Mouse (Mus musculus) liver, postnatal 0 days (tissue): Measurements from ENCODE around the gene Slc39a11. TPM values are rescaled to one million over a fixed set of nuclear protein-coding genes. Genes with fewer than 3 reads are reported as not detected.

ENCODE experiments used
- ATAC-seq: fragments of 200-750 bp; cut with Nextera tagmentation; 2 replicates; pipeline ENCODE4 v1.8.0; 2017; ENCODE audit warnings: mild to moderate bottlenecking, moderate library complexity
- DNase-seq: peaks from one replicate; pipeline ENCODE4 v3.0.0-alpha.2; 2016
- H3K27ac ChIP-seq: fragments of 300-500 bp; sonication (generic); 2 replicates; pipeline ENCODE4 v1.5.1; 2014; ENCODE audit warnings: antibody characterized with exemption, moderate library complexity, mild to moderate bottlenecking, low read depth
- H3K27me3 ChIP-seq: fragments of 300-500 bp; sonication (generic); 2 replicates; pipeline ENCODE4 v1.6.1; 2014; ENCODE audit warnings: low read length, control low read depth, mixed read lengths; ENCODE audit not compliant: insufficient read depth
- H3K36me3 ChIP-seq: fragments of 300-500 bp; sonication (generic); replicated peaks from 2 replicates; pipeline ENCODE4 v1.6.1; 2014; ENCODE audit warnings: mild to moderate bottlenecking, control low read depth, low read length, moderate library complexity, mixed read lengths; ENCODE audit not compliant: insufficient read depth
- H3K4me1 ChIP-seq: fragments of 300-500 bp; sonication (generic); 2 replicates; pipeline ENCODE4 v1.6.1; 2014; ENCODE audit warnings: antibody characterized with exemption, mild to moderate bottlenecking, control low read depth; ENCODE audit not compliant: insufficient read depth
- H3K4me2 ChIP-seq: fragments of 300-500 bp; sonication (generic); 2 replicates; pipeline ENCODE4 v1.6.1; 2014; ENCODE audit warnings: low read depth, mild to moderate bottlenecking, low read length, moderate library complexity, mixed read lengths
- H3K4me3 ChIP-seq: fragments of 300-500 bp; sonication (generic); 2 replicates; pipeline ENCODE4 v1.5.1; 2014; ENCODE audit warnings: low read depth, low read length
- H3K9ac ChIP-seq: fragments of 300-500 bp; sonication (generic); replicated peaks from 2 replicates; pipeline ENCODE4 v1.6.1; 2014; ENCODE audit warnings: mild to moderate bottlenecking, moderate library complexity
- H3K9me3 ChIP-seq: fragments of 300-500 bp; sonication (generic); 2 replicates; pipeline ENCODE4 v1.6.1; 2016; ENCODE audit warnings: mild to moderate bottlenecking, control low read depth, low read length, mixed read lengths
- CTCF ChIP-seq: sonication (generic); IDR thresholded peaks from 2 replicates; pipeline ENCODE4 v1.5.1; 2016; ENCODE audit warnings: antibody characterized with exemption, low read depth
- EP300 ChIP-seq: IDR thresholded peaks from 2 replicates; pipeline ENCODE4 v1.6.1; 2016; ENCODE audit warnings: antibody characterized with exemption, low read depth, mild to moderate bottlenecking
- WGBS: fragments of 180-500 bp; shearing (Covaris S2); extraction: QIAGEN DNeasy Blood & Tissue Kit; methylation state at CpG from one replicate; pipeline ENCODE4 v1.1.7; 2014; ENCODE audit not compliant: insufficient replicate concordance; 5-methylcytosine and 5-hydroxymethylcytosine counted together
- polyA plus RNA-seq: library from polyadenylated mRNA; unstranded; fragments of >200 nt; fragmentation: Nextera tagmentation; extraction: Ambion mirVana; gene quantifications from 2 replicates; pipeline ENCODE4 v1.2.1, GENCODE M21; 2015

Slc39a11 gene
- polyA plus RNA-seq, 1 experiment from 2014 or later: 10.9 TPM

DNA sequence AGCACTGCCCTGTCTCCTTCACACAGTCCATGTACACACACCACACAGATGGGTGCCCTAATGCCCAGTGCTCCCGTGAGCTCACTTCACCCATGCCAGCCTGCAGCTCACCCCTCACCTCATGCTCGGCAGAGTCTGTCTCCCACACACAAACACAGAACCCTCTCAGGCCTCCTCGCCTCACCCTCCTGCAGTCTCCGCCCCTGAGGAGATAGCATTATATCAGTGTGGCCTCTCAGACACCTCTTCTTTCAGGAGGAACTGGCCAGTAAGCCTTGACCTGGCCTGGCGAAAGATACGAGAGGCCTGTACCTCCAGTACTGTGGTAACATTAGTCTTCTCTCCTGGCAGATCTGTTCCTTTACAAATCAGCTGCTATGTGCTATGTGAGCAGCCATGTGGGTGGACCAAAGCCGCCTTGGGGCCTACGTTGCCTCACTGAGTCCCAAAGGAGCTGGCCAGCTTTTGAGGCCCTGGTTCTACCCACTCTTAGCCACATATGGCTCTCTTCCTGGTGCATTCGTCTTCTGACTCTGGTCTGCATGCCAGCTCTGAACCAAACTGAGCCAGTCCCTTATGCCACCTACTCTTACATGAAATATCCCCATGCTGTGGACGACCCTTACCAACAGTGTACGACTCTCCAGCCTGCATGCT, 138.8 kb downstream of the Slc39a11 start:
- no peak overlapping the region for H3K9ac ChIP-seq
- DNase-seq (no peak), ATAC-seq (no peak)
- no peaks in the 10 kb centered on the region for H3K4me1 ChIP-seq
- no peaks in the 10 kb centered on the region for H3K9me3 ChIP-seq
- H3K27me3 ChIP-seq: no peaks in the 10 kb centered on the region
- TF ChIP-seq EP300 (no peak), CTCF (no peak)
- no peak overlapping the region for H3K27ac ChIP-seq
- no peak overlapping the region for H3K4me2 ChIP-seq
- no peak overlapping the region for H3K4me3 ChIP-seq
- WGBS: 69% methylated on average over 11 of the region's 11 CpGs
- H3K36me3 ChIP-seq: no peaks in the 10 kb centered on the region

DNA sequence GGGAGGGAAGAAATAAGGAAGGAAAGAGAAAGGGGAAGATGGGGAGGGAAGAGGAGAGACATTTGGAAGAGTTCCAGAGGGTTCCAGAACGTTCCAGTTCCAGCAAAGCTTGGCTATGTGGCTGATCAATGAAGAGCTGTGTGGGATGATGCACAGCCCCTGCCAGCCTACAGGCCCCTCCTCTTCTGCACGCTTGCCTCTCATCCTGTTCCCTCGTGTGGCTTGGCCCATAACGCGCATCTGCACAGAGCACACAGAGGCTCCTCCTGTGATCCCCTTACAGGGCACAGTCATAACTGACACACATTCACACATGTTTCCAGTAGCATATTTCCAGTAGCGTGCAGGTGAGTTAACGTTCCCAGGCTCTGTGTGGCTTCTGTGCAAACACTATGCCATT, 139.6 kb downstream of the Slc39a11 start:
- H3K4me3 ChIP-seq: no peak overlapping the region
- H3K9me3 ChIP-seq: no peaks in the 10 kb centered on the region
- no peak for DNase-seq
- no peaks in the 10 kb centered on the region for H3K4me1 ChIP-seq
- 67% methylated on average over 7 of the region's 7 CpGs for WGBS
- TF ChIP-seq CTCF: no peak
- TF ChIP-seq EP300: no peak
- ATAC-seq: no peak
- H3K36me3 ChIP-seq: no peaks in the 10 kb centered on the region
- H3K27me3 ChIP-seq: no peaks in the 10 kb centered on the region
- no peak overlapping the region for H3K4me2 ChIP-seq
- no peak overlapping the region for H3K9ac ChIP-seq
- no peak overlapping the region for H3K27ac ChIP-seq

DNA sequence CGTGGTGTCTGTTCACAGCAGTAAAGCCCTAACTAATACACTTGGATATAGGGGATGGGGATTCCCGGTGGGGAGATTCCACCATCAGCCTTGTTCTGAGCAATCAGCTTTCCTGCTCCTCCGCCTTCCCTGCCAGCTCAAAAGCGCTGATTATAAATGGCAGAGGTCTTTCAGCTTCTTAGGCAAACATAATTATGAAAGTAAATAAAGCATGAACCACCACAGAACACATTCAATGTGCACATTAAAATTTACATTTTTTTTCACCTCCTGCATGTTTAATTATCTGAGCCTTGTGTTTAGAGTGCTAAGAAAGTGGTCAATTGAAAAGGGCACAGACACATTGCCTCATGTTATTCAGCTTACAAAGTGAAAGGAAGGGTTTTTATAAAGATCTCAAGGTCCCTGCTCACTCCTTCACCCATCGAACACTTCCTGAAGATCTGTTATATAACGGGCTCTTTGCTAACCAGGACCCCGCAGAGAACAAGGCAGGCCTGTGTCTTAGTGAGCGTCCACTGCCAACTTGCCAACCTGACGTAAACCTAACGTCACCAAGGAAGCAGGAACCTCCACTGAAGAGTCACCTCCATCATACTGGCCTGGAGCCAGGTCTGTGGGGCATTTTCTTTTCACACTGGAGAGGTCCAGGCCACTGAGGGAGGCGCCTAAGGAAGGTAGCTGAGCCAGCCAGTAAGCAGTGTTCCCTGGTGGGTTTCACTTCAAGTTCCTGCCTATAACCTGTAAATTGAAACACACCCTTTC, 142.0 kb downstream of the Slc39a11 start:
- no peak for ATAC-seq
- TF ChIP-seq EP300: no peak
- TF ChIP-seq CTCF: no peak
- H3K27me3 ChIP-seq: no peaks in the 10 kb centered on the region
- H3K9me3 ChIP-seq: no peaks in the 10 kb centered on the region
- no peak overlapping the region for H3K27ac ChIP-seq
- H3K4me3 ChIP-seq: no peak overlapping the region
- no peak for DNase-seq
- H3K4me1 ChIP-seq: no peaks in the 10 kb centered on the region
- WGBS: 77% methylated on average over 11 of the region's 11 CpGs
- no peaks in the 10 kb centered on the region for H3K36me3 ChIP-seq
- no peak overlapping the region for H3K9ac ChIP-seq
- no peak overlapping the region for H3K4me2 ChIP-seq

DNA sequence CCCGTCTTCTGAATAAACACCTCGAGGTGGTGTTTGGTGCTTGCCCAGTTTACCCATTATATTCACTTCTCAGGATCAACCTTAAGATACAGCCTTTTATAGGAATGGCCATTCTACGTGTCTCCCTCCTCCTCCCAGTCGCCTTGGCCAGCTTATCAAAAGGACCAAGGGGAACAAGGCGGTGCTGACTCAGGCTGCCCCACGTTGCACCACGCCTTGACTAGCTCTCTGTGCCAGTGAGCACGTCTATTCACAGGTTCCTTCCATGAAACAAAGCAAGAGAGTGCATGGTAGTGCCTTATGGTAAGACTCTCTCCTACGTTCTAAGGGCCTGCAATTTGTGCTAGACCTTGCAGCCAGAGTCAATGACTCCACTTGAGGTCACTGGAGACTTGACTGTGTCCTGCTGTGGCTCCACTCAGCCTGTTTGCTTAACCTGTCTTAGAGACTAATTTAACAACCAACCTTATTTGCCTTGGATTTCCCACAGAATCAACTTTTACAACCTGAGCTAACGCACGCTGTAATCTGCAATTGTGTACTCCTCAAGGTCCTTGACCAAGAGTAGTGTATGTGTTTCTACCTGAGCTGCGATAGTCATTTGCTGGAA, 144.2 kb downstream of the Slc39a11 start:
- no peak overlapping the region for H3K9ac ChIP-seq
- TF ChIP-seq CTCF: no peak
- TF ChIP-seq EP300: no peak
- no peaks in the 10 kb centered on the region for H3K36me3 ChIP-seq
- WGBS: 68% methylated on average over 12 of the region's 12 CpGs
- ATAC-seq (no peak), DNase-seq (no peak)
- H3K4me1 ChIP-seq: no peaks in the 10 kb centered on the region
- H3K4me3 ChIP-seq: no peak overlapping the region
- H3K4me2 ChIP-seq: no peak overlapping the region
- no peaks in the 10 kb centered on the region for H3K9me3 ChIP-seq
- no peaks in the 10 kb centered on the region for H3K27me3 ChIP-seq
- no peak overlapping the region for H3K27ac ChIP-seq

DNA sequence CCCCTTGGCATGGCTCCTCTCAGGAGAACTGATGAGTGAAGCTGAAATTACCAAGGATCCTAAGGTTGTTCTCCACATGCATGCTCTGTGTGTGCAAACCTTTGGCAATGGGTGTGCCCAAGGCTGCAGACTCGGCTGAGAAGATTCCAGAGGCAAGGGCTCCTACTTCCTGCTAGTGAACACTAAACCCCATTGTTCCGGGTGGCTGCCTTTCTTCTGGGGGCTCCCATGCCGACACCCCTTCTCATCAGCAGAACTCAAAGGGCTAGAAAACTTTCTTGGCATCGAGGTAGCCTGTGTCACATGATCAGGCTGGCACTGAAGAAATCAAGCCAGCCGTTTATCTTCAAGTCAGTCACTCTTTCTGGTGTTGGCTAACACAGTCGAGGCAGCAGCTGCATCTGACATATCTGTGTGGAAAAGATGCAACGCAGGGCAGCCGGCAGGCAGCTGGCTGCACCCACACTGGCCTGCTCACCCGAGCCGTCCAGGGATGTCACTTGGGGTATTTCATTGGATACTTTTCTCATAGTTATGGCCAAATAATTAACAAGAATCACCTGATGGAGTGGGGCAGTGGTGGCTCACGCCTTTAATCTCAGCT, 145.3 kb downstream of the Slc39a11 start:
- DNase-seq (no peak), ATAC-seq (no peak)
- no peaks in the 10 kb centered on the region for H3K9me3 ChIP-seq
- H3K4me2 ChIP-seq: no peak overlapping the region
- no peak overlapping the region for H3K27ac ChIP-seq
- WGBS: 65% methylated on average over 11 of the region's 11 CpGs
- no peaks in the 10 kb centered on the region for H3K36me3 ChIP-seq
- H3K4me1 ChIP-seq: no peaks in the 10 kb centered on the region
- no peak overlapping the region for H3K9ac ChIP-seq
- TF ChIP-seq EP300 (no peak), CTCF (no peak)
- no peaks in the 10 kb centered on the region for H3K27me3 ChIP-seq
- H3K4me3 ChIP-seq: no peak overlapping the region

DNA sequence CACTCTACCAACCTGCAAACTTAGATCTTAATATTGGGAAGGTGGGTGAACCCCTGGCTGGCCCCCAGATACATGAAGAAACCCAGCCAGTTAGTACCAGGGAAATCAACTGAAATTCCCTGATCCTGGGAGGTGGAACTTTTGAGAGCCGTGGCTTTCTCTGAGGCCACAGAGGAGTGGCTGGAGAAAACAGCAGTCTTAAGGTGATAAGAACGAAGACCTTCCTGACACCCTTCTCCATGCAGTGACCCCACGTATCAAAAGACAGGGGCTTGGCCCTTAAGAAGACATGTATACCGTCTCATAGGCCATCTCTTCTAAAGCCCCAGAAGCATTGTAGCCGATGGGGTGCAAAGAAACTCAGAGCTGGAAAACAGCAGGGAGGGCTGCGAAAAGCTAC, 146.9 kb downstream of the Slc39a11 start:
- WGBS: 67% methylated on average over 6 of the region's 6 CpGs
- DNase-seq (no peak), ATAC-seq (no peak)
- H3K4me3 ChIP-seq: no peak overlapping the region
- H3K27ac ChIP-seq: no peak overlapping the region
- H3K9ac ChIP-seq: no peak overlapping the region
- no peaks in the 10 kb centered on the region for H3K9me3 ChIP-seq
- no peaks in the 10 kb centered on the region for H3K27me3 ChIP-seq
- H3K4me1 ChIP-seq: no peaks in the 10 kb centered on the region
- TF ChIP-seq EP300 (no peak), CTCF (no peak)
- no peak overlapping the region for H3K4me2 ChIP-seq
- H3K36me3 ChIP-seq: no peaks in the 10 kb centered on the region
